21 mouse cellular contexts compared by ENCODE assay signal in genomic region chr9:111286468-111286867, GRCm38 (mm10). TPM values are rescaled to one million over a fixed set of nuclear protein-coding genes. Genes with fewer than 3 reads are reported as not detected.
DNase-seq lines count a peak whose midpoint lies in the region; ATAC-seq and TF ChIP-seq lines count a peak whose summit lies in the region.
"Had no signal": no experiment of that assay in that cellular context is flagged by ENCODE, and none has a peak within 500 bp of the region (broad histone marks: within the 10 kb centered on the region; RNA-seq: fewer than 3 reads in every experiment).

No protein-coding gene starts in this region.

- peaks cover 24% of the 10 kb centered on the region for H3K4me1 ChIP-seq in midbrain, embryonic 15.5 days
- peaks cover 23% of the 10 kb centered on the region for H3K4me1 ChIP-seq in midbrain, embryonic 13.5 days (replicated peaks)
- peaks cover 32% of the 10 kb centered on the region for H3K4me1 ChIP-seq in limb, embryonic 10.5 days

- H3K27me3 ChIP-seq in midbrain, embryonic 15.5 days (replicated peaks), result no peaks in the 10 kb centered on the region
- peaks cover 5% of the 10 kb centered on the region; the same call in 1 of the 2 replicates for H3K27me3 ChIP-seq in midbrain, embryonic 13.5 days
- H3K27me3 ChIP-seq in limb, embryonic 10.5 days (ENCODE audit: low read depth, poor library complexity, severe bottlenecking), result no peaks in the 10 kb centered on the region
- H3K27me3 ChIP-seq: embryonic facial prominence, embryonic 13.5 days; forebrain, embryonic 12.5 days; hindbrain, embryonic 13.5 days had no signal

- peak; percentile 44 for DNase-seq in heart, adult 11 months
- DNase-seq in heart, postnatal 36 days, result no peak
- no peak for DNase-seq in layer of hippocampus, adult 2 months (ENCODE audit: low spot score in 2 of 2)
- no peak for DNase-seq in layer of hippocampus, postnatal 25 days (ENCODE audit: extremely low spot score in 1 of 2, low spot score in 1 of 2)
- DNase-seq in brain, embryonic 14.5 days (ENCODE audit: low read depth), result peak; percentile 14
- DNase-seq in limb, embryonic 10.5 days (ENCODE audit: low spot score), result no peak
- DNase-seq: adrenal gland, postnatal 10 days; cerebellum, adult 11-12 months; cerebellum, adult 9-11 months; cerebellum, postnatal 36 days; gastrocnemius, adult 2 months; gastrocnemius, postnatal 36 days; heart, adult 18-20 months; heart, postnatal 10 days had no signal

- ATAC-seq in midbrain, embryonic 15.5 days (replicated peaks), result no peak
- no peak for ATAC-seq in midbrain, embryonic 13.5 days

- no peaks in the 10 kb centered on the region for H3K36me3 ChIP-seq in midbrain, embryonic 15.5 days (replicated peaks)
- H3K36me3 ChIP-seq in midbrain, embryonic 13.5 days, result no peaks in the 10 kb centered on the region
- no peaks in the 10 kb centered on the region for H3K36me3 ChIP-seq in limb, embryonic 10.5 days
- H3K36me3 ChIP-seq: embryonic facial prominence, embryonic 13.5 days; forebrain, embryonic 12.5 days; heart, embryonic 10.5 days; hindbrain, embryonic 13.5 days had no signal

- H3K9ac ChIP-seq in midbrain, embryonic 15.5 days, result no peak overlapping the region
- no peak overlapping the region for H3K9ac ChIP-seq in midbrain, embryonic 13.5 days (replicated peaks)
- H3K9ac ChIP-seq: embryonic facial prominence, embryonic 13.5 days; forebrain, embryonic 12.5 days had no signal

- WGBS in midbrain, embryonic 15.5 days, result 79% methylated on average over 2 of the region's 2 CpGs
- 87% methylated on average over 2 of the region's 2 CpGs for whole genome bisulfite sequencing in midbrain, embryonic 13.5 days
- 76% methylated on average over 2 of the region's 2 CpGs for WGBS in limb, embryonic 10.5 days

- intact Hi-C loops in heart, postnatal 36 days (cut with DNase I), result loop anchor here (5.0 kb wide), 1 partner anchor 289 kb away; no protein-coding TSS in a partner anchor

- TF ChIP-seq POLR2A in brain, embryonic 14.5 days (IDR thresholded peaks at IDR 0.05; ENCODE audit: borderline replicate concordance, extremely low read depth, insufficient read depth, insufficient read length, poor library complexity, severe bottlenecking), result no peak

- no peak overlapping the region for H3K27ac ChIP-seq in layer of hippocampus, adult 2 months
- peak overlapping the region; percentile 78; the same call in 1 of the 2 replicates for H3K27ac ChIP-seq in midbrain, embryonic 15.5 days
- no peak overlapping the region for H3K27ac ChIP-seq in midbrain, embryonic 13.5 days
- H3K27ac ChIP-seq in limb, embryonic 10.5 days, result no peak overlapping the region
- H3K27ac ChIP-seq: embryonic facial prominence, embryonic 13.5 days; gastrocnemius, adult 2 months had no signal

- no peaks in the 10 kb centered on the region for H3K9me3 ChIP-seq in midbrain, embryonic 15.5 days
- H3K9me3 ChIP-seq in midbrain, embryonic 13.5 days, result no peaks in the 10 kb centered on the region
- no peaks in the 10 kb centered on the region for H3K9me3 ChIP-seq in limb, embryonic 10.5 days (replicated peaks)
- H3K9me3 ChIP-seq: embryonic facial prominence, embryonic 13.5 days; forebrain, embryonic 12.5 days; heart, embryonic 10.5 days; hindbrain, embryonic 13.5 days had no signal

- H3K4me3 ChIP-seq in layer of hippocampus, adult 2 months, result no peak overlapping the region
- H3K4me3 ChIP-seq in midbrain, embryonic 15.5 days, result no peak overlapping the region
- H3K4me3 ChIP-seq in midbrain, embryonic 13.5 days (replicated peaks), result no peak overlapping the region
- no peak overlapping the region for H3K4me3 ChIP-seq in limb, embryonic 10.5 days
- H3K4me3 ChIP-seq: embryonic facial prominence, embryonic 13.5 days; forebrain, embryonic 12.5 days; gastrocnemius, adult 2 months; heart, embryonic 10.5 days; hindbrain, embryonic 13.5 days had no signal

- no peak overlapping the region for H3K4me2 ChIP-seq in midbrain, embryonic 15.5 days
- no peak overlapping the region for H3K4me2 ChIP-seq in midbrain, embryonic 13.5 days (replicated peaks)
- H3K4me2 ChIP-seq: embryonic facial prominence, embryonic 13.5 days; forebrain, embryonic 12.5 days; hindbrain, embryonic 13.5 days had no signal

- peak; percentile 53 for TF ChIP-seq CTCF in layer of hippocampus, adult 2 months (conservative IDR thresholded peaks at IDR 0.05)
- peak; percentile 3; the same call in 1 of the 2 replicates for TF ChIP-seq CTCF in brain, embryonic 14.5 days (IDR thresholded peaks at IDR 0.05; ENCODE audit: borderline replicate concordance, extremely low read depth, insufficient read depth, insufficient read length)

RNA-seq across cellular contexts. Expression of gene Epm2aip1, which starts 14.7 kb away (rescaled TPM):
- 10 to 100 TPM; 17.1 to 25.1 TPM for total RNA-seq in heart, postnatal 36 days (2021)
- 10 to 100 TPM; 76.5 to 80.7 TPM for total RNA-seq in layer of hippocampus, adult 2 months (2021)
- 10 to 100 TPM; 75.0 to 75.5 TPM for total RNA-seq in layer of hippocampus, postnatal 25 days (2021)
- polyA plus RNA-seq in midbrain, embryonic 15.5 days (2015; fragmentation: Nextera tagmentation; extraction: Ambion mirVana), result 60.4 and 68.6 TPM in 2 replicates
- 47.9 and 48.9 TPM in 2 replicates for polyA plus RNA-seq in midbrain, embryonic 13.5 days (2015; fragmentation: Nextera tagmentation; extraction: Ambion mirVana)
- 61.1 and 67.4 TPM in 2 replicates for polyA plus RNA-seq in brain, embryonic 14.5 days (2012; rRNA removed)
- 26.1 and 35.8 TPM in 2 replicates for polyA plus RNA-seq in limb, embryonic 10.5 days (2016; fragmentation: Nextera tagmentation; extraction: Ambion mirVana)

RNA-seq across cellular contexts. Expression of gene Mlh1, which starts 14.9 kb away (rescaled TPM):
- total RNA-seq in heart, postnatal 36 days (2021), result 1 to 10 TPM; 7.7 to 8.5 TPM
- 10 to 100 TPM; 15.7 to 17.1 TPM for total RNA-seq in layer of hippocampus, adult 2 months (2021)
- 10 to 100 TPM; 14.5 to 19.6 TPM for total RNA-seq in layer of hippocampus, postnatal 25 days (2021)
- polyA plus RNA-seq in midbrain, embryonic 15.5 days (2015; fragmentation: Nextera tagmentation; extraction: Ambion mirVana), result 25.7 and 31.3 TPM in 2 replicates
- polyA plus RNA-seq in midbrain, embryonic 13.5 days (2015; fragmentation: Nextera tagmentation; extraction: Ambion mirVana), result 33.2 and 36.2 TPM in 2 replicates
- 40.9 and 49.6 TPM in 2 replicates for polyA plus RNA-seq in brain, embryonic 14.5 days (2012; rRNA removed)
- polyA plus RNA-seq in limb, embryonic 10.5 days (2016; fragmentation: Nextera tagmentation; extraction: Ambion mirVana), result 49.8 and 50.7 TPM in 2 replicates

RNA-seq across cellular contexts. Expression of gene Trank1, which starts 25.1 kb away (rescaled TPM):
- total RNA-seq in heart, postnatal 36 days (2021), result not detected
- 100 to 1,000 TPM; 221 to 228 TPM for total RNA-seq in layer of hippocampus, adult 2 months (2021)
- 100 to 1,000 TPM; 159 to 197 TPM for total RNA-seq in layer of hippocampus, postnatal 25 days (2021)
- polyA plus RNA-seq in midbrain, embryonic 15.5 days (2015; fragmentation: Nextera tagmentation; extraction: Ambion mirVana), result 13.9 and 15.8 TPM in 2 replicates
- 6.1 and 7.2 TPM in 2 replicates for polyA plus RNA-seq in midbrain, embryonic 13.5 days (2015; fragmentation: Nextera tagmentation; extraction: Ambion mirVana)
- polyA plus RNA-seq in brain, embryonic 14.5 days (2012; rRNA removed), result 59.5 and 68.2 TPM in 2 replicates
- polyA plus RNA-seq in limb, embryonic 10.5 days (2016; fragmentation: Nextera tagmentation; extraction: Ambion mirVana), result 0.04 and 0.09 TPM in 2 replicates
- total RNA-seq: gastrocnemius, adult 2 months; gastrocnemius, postnatal 36 days; heart, adult 18-20 months; hematopoietic stem cell, adult 5-6 weeks had no signal

Comparison
In these comparisons a context has a peak if more than half of its experiments do, and no peak if none do; other contexts are left out.
1. DNase-seq: peak in heart, adult 11 months (single experiment) and brain, embryonic 14.5 days (single experiment); none in heart, postnatal 36 days (0 of 2), layer of hippocampus, adult 2 months (0 of 2), layer of hippocampus, postnatal 25 days (0 of 2) and limb, embryonic 10.5 days (single experiment).